Comparison of ENCODE assay signal across 8 mouse cellular contexts in genomic region chr15:82147611-82148111, GRCm38 (mm10). TPM values are rescaled to one million over a fixed set of nuclear protein-coding genes. Genes with fewer than 3 reads are reported as not detected.
A peak's percentile ranks its signal among the peaks of the same experiment; 100 is the strongest.
DNase-seq lines count a peak whose midpoint lies in the region; ATAC-seq and TF ChIP-seq lines count a peak whose summit lies in the region.

No protein-coding gene starts in this region.

- H3K4me3 ChIP-seq in heart, adult 2 months: peak overlapping the region; percentile 80
- peak overlapping the region; percentile 90 for H3K4me3 ChIP-seq in intestine, embryonic 15.5 days (replicated peaks)
- H3K4me3 ChIP-seq in limb, embryonic 10.5 days: peak overlapping the region; percentile 74
- peak overlapping the region; percentile 94 for H3K4me3 ChIP-seq in midbrain, embryonic 15.5 days

- DNase-seq in heart, adult 2 months: peak; percentile 68 to 72
- no peak for DNase-seq in heart, adult 8-10 months (ENCODE audit: low spot score)
- peak; percentile 71 for DNase-seq in cerebellum, postnatal 14 days
- DNase-seq in frontal cortex, postnatal 36 days (ENCODE audit: low spot score in 2 of 2): peak; percentile 56 to 69
- DNase-seq in limb, embryonic 10.5 days (ENCODE audit: low spot score): peak; percentile 82
- DNase-seq in splenic B cell, adult 2 months (ENCODE audit: low read depth, low spot score): peak; percentile 46

- peaks cover 5% of the 10 kb centered on the region for H3K4me1 ChIP-seq in heart, adult 2 months (ENCODE audit: control insufficient read depth, insufficient read depth, low read length)
- peaks cover 40% of the 10 kb centered on the region for H3K4me1 ChIP-seq in intestine, embryonic 15.5 days (replicated peaks)
- peaks cover 38% of the 10 kb centered on the region for H3K4me1 ChIP-seq in limb, embryonic 10.5 days
- peaks cover 56% of the 10 kb centered on the region for H3K4me1 ChIP-seq in midbrain, embryonic 15.5 days

- H3K27ac ChIP-seq in heart, adult 2 months: peak overlapping the region; percentile 67
- H3K27ac ChIP-seq in intestine, embryonic 15.5 days: peak overlapping the region; percentile 93
- H3K27ac ChIP-seq in limb, embryonic 10.5 days: peak overlapping the region; percentile 96
- peak overlapping the region; percentile 99 for H3K27ac ChIP-seq in midbrain, embryonic 15.5 days

- peak; percentile 49 for TF ChIP-seq CTCF in heart, adult 2 months (IDR thresholded peaks at IDR 0.05)

- no peak for TF ChIP-seq EP300 in heart, adult 2 months (IDR thresholded peaks at IDR 0.05; ENCODE audit: insufficient read depth, low read depth, low read length)

- no peaks in the 10 kb centered on the region for H3K27me3 ChIP-seq in heart, adult 2 months (ENCODE audit: control insufficient read depth, insufficient read depth, low read length)
- H3K27me3 ChIP-seq in intestine, embryonic 15.5 days (replicated peaks): no peaks in the 10 kb centered on the region
- H3K27me3 ChIP-seq in limb, embryonic 10.5 days (ENCODE audit: low read depth, poor library complexity, severe bottlenecking): no peaks in the 10 kb centered on the region
- H3K27me3 ChIP-seq in midbrain, embryonic 15.5 days (replicated peaks): no peaks in the 10 kb centered on the region
- no peaks in the 10 kb centered on the region for H3K27me3 ChIP-seq in splenic B cell, adult 2 months (ENCODE audit: control insufficient read depth, insufficient read depth, low read length, poor library complexity, severe bottlenecking)

- H3K9me3 ChIP-seq in intestine, embryonic 15.5 days: no peaks in the 10 kb centered on the region
- H3K9me3 ChIP-seq in limb, embryonic 10.5 days (replicated peaks): no peaks in the 10 kb centered on the region
- no peaks in the 10 kb centered on the region for H3K9me3 ChIP-seq in midbrain, embryonic 15.5 days

- no peaks in the 10 kb centered on the region for H3K36me3 ChIP-seq in heart, adult 2 months (ENCODE audit: control insufficient read depth, insufficient read depth, low read length)
- no peaks in the 10 kb centered on the region for H3K36me3 ChIP-seq in intestine, embryonic 15.5 days
- H3K36me3 ChIP-seq in limb, embryonic 10.5 days: peaks cover 24% of the 10 kb centered on the region
- H3K36me3 ChIP-seq in midbrain, embryonic 15.5 days (replicated peaks): no peaks in the 10 kb centered on the region
- H3K36me3 ChIP-seq in splenic B cell, adult 2 months (ENCODE audit: control insufficient read depth, insufficient read depth, low read length, poor library complexity, severe bottlenecking): no peaks in the 10 kb centered on the region

- TF ChIP-seq POLR2A in heart, adult 2 months (IDR thresholded peaks at IDR 0.05; ENCODE audit: insufficient read depth, low read depth, low read length): no peak

- H3K79me2 ChIP-seq in heart, adult 2 months (replicated peaks; ENCODE audit: control insufficient read depth, insufficient read depth, low read length): peaks cover 5% of the 10 kb centered on the region; the same call in 1 of the 2 replicates

- under 1% methylated on average over 48 of the region's 50 CpGs for whole genome bisulfite sequencing in heart, adult 2 months
- under 1% methylated on average over 50 of the region's 50 CpGs for WGBS in intestine, embryonic 15.5 days
- WGBS in limb, embryonic 10.5 days: under 1% methylated on average over 50 of the region's 50 CpGs
- under 1% methylated on average over 48 of the region's 50 CpGs for WGBS in midbrain, embryonic 15.5 days

- intact Hi-C loops in heart, adult 2 months (cut with DNase I): loop anchor here (2.0 to 5.0 kb wide), 2 partner anchors 19 to 200 kb away; no protein-coding TSS in a partner anchor

- H3K9ac ChIP-seq in heart, adult 2 months (ENCODE audit: low read depth, low read length): peak overlapping the region; percentile 94
- H3K9ac ChIP-seq in intestine, embryonic 15.5 days: peak overlapping the region; percentile 85
- H3K9ac ChIP-seq in midbrain, embryonic 15.5 days: peak overlapping the region; percentile 86

- no peak; the same call in 1 of the 2 replicates for ATAC-seq in intestine, embryonic 15.5 days
- ATAC-seq in midbrain, embryonic 15.5 days (replicated peaks): 0 out of 2 replicates have a peak, but pooled peaks have one; percentile 1

- H3K4me2 ChIP-seq in intestine, embryonic 15.5 days (replicated peaks): peak overlapping the region; percentile 80
- peak overlapping the region; percentile 71 for H3K4me2 ChIP-seq in midbrain, embryonic 15.5 days

RNA-seq across cellular contexts. Expression of gene Srebf2, which starts 0.7 kb away (rescaled TPM):
- 10 to 100 TPM; 22.4 to 24.2 TPM for total RNA-seq in heart, adult 2 months (2021)
- polyA plus RNA-seq in heart, adult 2 months (2012; rRNA removed): 33.3 and 45.3 TPM in 2 replicates
- total RNA-seq in heart, adult 8-10 months (2022): 10 to 100 TPM; 20.0 to 25.1 (median 21.6) TPM
- polyA plus RNA-seq in intestine, embryonic 15.5 days (2015; fragmentation: Nextera tagmentation; extraction: Ambion mirVana): 163 and 172 TPM in 2 replicates
- 182 and 190 TPM in 2 replicates for polyA plus RNA-seq in limb, embryonic 10.5 days (2016; fragmentation: Nextera tagmentation; extraction: Ambion mirVana)
- polyA plus RNA-seq in midbrain, embryonic 15.5 days (2015; fragmentation: Nextera tagmentation; extraction: Ambion mirVana): 220 and 224 TPM in 2 replicates

RNA-seq across cellular contexts. Expression of gene Ccdc134, which starts 19.9 kb away (rescaled TPM):
- 1 to 10 TPM; 3.9 to 4.0 TPM for total RNA-seq in heart, adult 2 months (2021)
- polyA plus RNA-seq in heart, adult 2 months (2012; rRNA removed): 4.8 and 6.6 TPM in 2 replicates
- total RNA-seq in heart, adult 8-10 months (2022): 1 to 10 TPM; 3.5 to 4.5 (median 4.2) TPM
- polyA plus RNA-seq in intestine, embryonic 15.5 days (2015; fragmentation: Nextera tagmentation; extraction: Ambion mirVana): 12.0 and 12.6 TPM in 2 replicates
- polyA plus RNA-seq in limb, embryonic 10.5 days (2016; fragmentation: Nextera tagmentation; extraction: Ambion mirVana): 22.8 and 23.6 TPM in 2 replicates
- 12.2 and 12.7 TPM in 2 replicates for polyA plus RNA-seq in midbrain, embryonic 15.5 days (2015; fragmentation: Nextera tagmentation; extraction: Ambion mirVana)
